ENCODE assay signal across 12 mouse cellular contexts in genomic region chr3:120898258-120898657, GRCm38 (mm10).
A peak's percentile ranks its signal among the peaks of the same experiment; 100 is the strongest.
DNase-seq lines count a peak whose midpoint lies in the region; ATAC-seq and TF ChIP-seq lines count a peak whose summit lies in the region.
"Had no signal": no experiment of that assay in that cellular context is flagged by ENCODE, and none has a peak within 500 bp of the region (broad histone marks: within the 10 kb centered on the region; RNA-seq: fewer than 3 reads in every experiment).

No protein-coding gene starts in this region.

- H3K27ac ChIP-seq in layer of hippocampus, adult 2 months: peak overlapping the region; percentile 67
- H3K27ac ChIP-seq in kidney, embryonic 15.5 days: no peak overlapping the region
- H3K27ac ChIP-seq: kidney, postnatal 0 days; stomach, embryonic 15.5 days had no signal

- WGBS in kidney, embryonic 15.5 days: 81% methylated on average over 9 of the region's 9 CpGs

- H3K4me2 ChIP-seq in kidney, embryonic 15.5 days: no peak overlapping the region
- H3K4me2 ChIP-seq: stomach, embryonic 15.5 days had no signal

- TF ChIP-seq CTCF in layer of hippocampus, adult 2 months (conservative IDR thresholded peaks at IDR 0.05): no peak

- H3K4me3 ChIP-seq in layer of hippocampus, adult 2 months: peak overlapping the region; percentile 26
- H3K4me3 ChIP-seq in kidney, embryonic 15.5 days (replicated peaks): no peak overlapping the region
- H3K4me3 ChIP-seq: stomach, embryonic 15.5 days had no signal

- no peak overlapping the region for H3K9ac ChIP-seq in kidney, embryonic 15.5 days
- H3K9ac ChIP-seq: stomach, embryonic 15.5 days had no signal

- no peak for ATAC-seq in kidney, embryonic 15.5 days (replicated peaks; ENCODE audit: low FRiP score)

- peak; percentile 40 for DNase-seq in heart, adult 11 months
- no peak for DNase-seq in heart, postnatal 4 days
- DNase-seq in right cerebral cortex, postnatal 10 days (ENCODE audit: low spot score in 2 of 2): peak; percentile 26 to 46
- no peak for DNase-seq in right cerebral cortex, postnatal 14 days
- DNase-seq in layer of hippocampus, adult 2 months (ENCODE audit: low spot score in 2 of 2): peak; percentile 55 to 68
- no peak for DNase-seq in embryo, embryonic 10 days (ENCODE audit: low spot score)
- DNase-seq: lung, postnatal 4 days; retina, postnatal 1 day had no signal

- H3K4me1 ChIP-seq in kidney, embryonic 15.5 days: no peaks in the 10 kb centered on the region
- H3K4me1 ChIP-seq: stomach, embryonic 15.5 days had no signal

- no peaks in the 10 kb centered on the region for H3K27me3 ChIP-seq in kidney, embryonic 15.5 days
- H3K27me3 ChIP-seq: CH12.LX; stomach, embryonic 15.5 days had no signal

- H3K36me3 ChIP-seq in kidney, embryonic 15.5 days: no peaks in the 10 kb centered on the region
- H3K36me3 ChIP-seq: stomach, embryonic 15.5 days had no signal

- no peaks in the 10 kb centered on the region for H3K9me3 ChIP-seq in kidney, embryonic 15.5 days (replicated peaks)
- H3K9me3 ChIP-seq: stomach, embryonic 15.5 days had no signal

Comparison
In these comparisons a context has a peak if more than half of its experiments do, and no peak if none do; other contexts are left out.
1. DNase-seq: peak in heart, adult 11 months (single experiment), right cerebral cortex, postnatal 10 days (2 of 2) and layer of hippocampus, adult 2 months (2 of 2); none in heart, postnatal 4 days (single experiment), right cerebral cortex, postnatal 14 days (single experiment) and embryo, embryonic 10 days (single experiment).